In genomic region chr17:24168590-24169277, GRCm38 (mm10) we compare ENCODE assay signal across 8 mouse cellular contexts. TPM values are rescaled to one million over a fixed set of nuclear protein-coding genes. Genes with fewer than 3 reads are reported as not detected.
DNase-seq lines count a peak whose midpoint lies in the region; ATAC-seq and TF ChIP-seq lines count a peak whose summit lies in the region.

No protein-coding gene starts in this region.

- peaks cover 18% of the 10 kb centered on the region for H3K36me3 ChIP-seq in intestine, postnatal 0 days (ENCODE audit: control insufficient read depth, insufficient read depth)
- H3K36me3 ChIP-seq in limb, embryonic 14.5 days (ENCODE audit: control insufficient read depth, insufficient read depth, low read length): peaks cover 24% of the 10 kb centered on the region
- H3K36me3 ChIP-seq in midbrain, embryonic 15.5 days (replicated peaks): peaks cover 4% of the 10 kb centered on the region; the same call in 1 of the 2 replicates

- peak overlapping the region; percentile 82 for H3K4me3 ChIP-seq in intestine, postnatal 0 days (ENCODE audit: low read depth, low read length)
- peak overlapping the region; percentile 60 for H3K4me3 ChIP-seq in limb, embryonic 14.5 days (replicated peaks; ENCODE audit: low read length)
- H3K4me3 ChIP-seq in midbrain, embryonic 15.5 days: peak overlapping the region; percentile 97

- H3K27ac ChIP-seq in intestine, postnatal 0 days (ENCODE audit: low read depth, low read length): peak overlapping the region; percentile 93
- H3K27ac ChIP-seq in limb, embryonic 14.5 days (replicated peaks; ENCODE audit: low read depth, low read length): peak overlapping the region; percentile 98
- H3K27ac ChIP-seq in midbrain, embryonic 15.5 days: peak overlapping the region; percentile 100

- no peaks in the 10 kb centered on the region for H3K4me1 ChIP-seq in intestine, postnatal 0 days (replicated peaks; ENCODE audit: control insufficient read depth, insufficient read depth, low read length)
- H3K4me1 ChIP-seq in limb, embryonic 14.5 days (ENCODE audit: control insufficient read depth, insufficient read depth, low read length): peaks cover 15% of the 10 kb centered on the region
- H3K4me1 ChIP-seq in midbrain, embryonic 15.5 days: peaks cover 33% of the 10 kb centered on the region

- no peaks in the 10 kb centered on the region for H3K27me3 ChIP-seq in intestine, postnatal 0 days (replicated peaks; ENCODE audit: control insufficient read depth, insufficient read depth, low read length)
- no peaks in the 10 kb centered on the region for H3K27me3 ChIP-seq in limb, embryonic 14.5 days (ENCODE audit: control insufficient read depth, insufficient read depth, low read length)
- H3K27me3 ChIP-seq in midbrain, embryonic 15.5 days (replicated peaks): no peaks in the 10 kb centered on the region

- TF ChIP-seq CTCF in intestine, postnatal 0 days (IDR thresholded peaks at IDR 0.05; ENCODE audit: low read depth): no peak

- no peaks in the 10 kb centered on the region for H3K9me3 ChIP-seq in intestine, postnatal 0 days (ENCODE audit: control insufficient read depth)
- H3K9me3 ChIP-seq in limb, embryonic 14.5 days (ENCODE audit: control insufficient read depth, low read length): no peaks in the 10 kb centered on the region
- H3K9me3 ChIP-seq in midbrain, embryonic 15.5 days: no peaks in the 10 kb centered on the region

- peak; percentile 65 for DNase-seq in 3T3-L1 (ENCODE audit: low read depth, low spot score)
- peak; percentile 62 for DNase-seq in adrenal gland, adult 8-10 months
- DNase-seq in embryo, embryonic 9.5 days (ENCODE audit: extremely low spot score): peak; percentile 72
- peak; percentile 56 for DNase-seq in gonadal fat pad, adult 2 months (ENCODE audit: low read depth)
- peak; percentile 58 for DNase-seq in limb, embryonic 14.5 days (ENCODE audit: low spot score)
- peak; percentile 47 to 67 for DNase-seq in spleen, postnatal 36 days (ENCODE audit: low spot score in 2 of 2)

- H3K9ac ChIP-seq in intestine, postnatal 0 days (ENCODE audit: low read depth, low read length): peak overlapping the region; percentile 91
- peak overlapping the region; percentile 90 for H3K9ac ChIP-seq in limb, embryonic 14.5 days (ENCODE audit: low read depth, low read length, severe bottlenecking)
- H3K9ac ChIP-seq in midbrain, embryonic 15.5 days: peak overlapping the region; percentile 94

- WGBS in intestine, postnatal 0 days: 1% methylated on average over 40 of the region's 41 CpGs
- under 1% methylated on average over 34 of the region's 41 CpGs for WGBS in limb, embryonic 14.5 days
- under 1% methylated on average over 40 of the region's 41 CpGs for WGBS in midbrain, embryonic 15.5 days

- ATAC-seq in intestine, postnatal 0 days: peak; percentile 35
- ATAC-seq in limb, embryonic 14.5 days (ENCODE audit: low FRiP score, low read depth): peak; percentile 38; the same call in 1 of the 2 replicates
- peak; percentile 75 for ATAC-seq in midbrain, embryonic 15.5 days (replicated peaks)

- TF ChIP-seq POLR2A in limb, embryonic 14.5 days (IDR thresholded peaks at IDR 0.05; ENCODE audit: borderline replicate concordance, extremely low read depth, insufficient read depth, insufficient read length): no peak

- H3K4me2 ChIP-seq in intestine, postnatal 0 days (replicated peaks; ENCODE audit: low read depth): peak overlapping the region; percentile 77
- peak overlapping the region; percentile 70 for H3K4me2 ChIP-seq in limb, embryonic 14.5 days (replicated peaks; ENCODE audit: low read depth, low read length, severe bottlenecking)
- H3K4me2 ChIP-seq in midbrain, embryonic 15.5 days: peak overlapping the region; percentile 70

RNA-seq across cellular contexts. Expression of gene Atp6v0c, which starts 0.8 kb away (rescaled TPM):
- total RNA-seq in adrenal gland, adult 8-10 months (2022): 100 to 1,000 TPM; 416 to 520 (median 442) TPM
- 870 and 1,024 TPM in 2 replicates for polyA plus RNA-seq in gonadal fat pad, adult 2 months (2012; rRNA removed)
- polyA plus RNA-seq in intestine, postnatal 0 days (2015; fragmentation: Nextera tagmentation; extraction: Ambion mirVana): 1,362 and 1,364 TPM in 2 replicates
- 487 and 720 TPM in 2 replicates for polyA plus RNA-seq in limb, embryonic 14.5 days (2012; rRNA removed)
- polyA plus RNA-seq in limb, embryonic 14.5 days (2014; fragmentation: Nextera tagmentation; extraction: Ambion mirVana): 511 and 522 TPM in 2 replicates
- polyA plus RNA-seq in midbrain, embryonic 15.5 days (2015; fragmentation: Nextera tagmentation; extraction: Ambion mirVana): 1,357 and 1,392 TPM in 2 replicates

RNA-seq across cellular contexts. Expression of gene Amdhd2, which starts 5.2 kb away (rescaled TPM):
- 10 to 100 TPM; 39.3 to 64.9 (median 50.3) TPM for total RNA-seq in adrenal gland, adult 8-10 months (2022)
- polyA plus RNA-seq in gonadal fat pad, adult 2 months (2012; rRNA removed): 37.6 and 41.4 TPM in 2 replicates
- 159 and 172 TPM in 2 replicates for polyA plus RNA-seq in intestine, postnatal 0 days (2015; fragmentation: Nextera tagmentation; extraction: Ambion mirVana)
- 31.2 and 39.6 TPM in 2 replicates for polyA plus RNA-seq in limb, embryonic 14.5 days (2012; rRNA removed)
- polyA plus RNA-seq in limb, embryonic 14.5 days (2014; fragmentation: Nextera tagmentation; extraction: Ambion mirVana): 27.4 and 32.6 TPM in 2 replicates
- polyA plus RNA-seq in midbrain, embryonic 15.5 days (2015; fragmentation: Nextera tagmentation; extraction: Ambion mirVana): 32.1 and 39.6 TPM in 2 replicates

RNA-seq across cellular contexts. Expression of gene Pdpk1, which starts 18.0 kb away (rescaled TPM):
- total RNA-seq in adrenal gland, adult 8-10 months (2022): 10 to 100 TPM; 46.0 to 63.6 (median 61.9) TPM
- 23.8 and 25.8 TPM in 2 replicates for polyA plus RNA-seq in gonadal fat pad, adult 2 months (2012; rRNA removed)
- polyA plus RNA-seq in intestine, postnatal 0 days (2015; fragmentation: Nextera tagmentation; extraction: Ambion mirVana): 24.7 and 28.4 TPM in 2 replicates
- 18.7 and 21.6 TPM in 2 replicates for polyA plus RNA-seq in limb, embryonic 14.5 days (2012; rRNA removed)
- 36.7 and 39.9 TPM in 2 replicates for polyA plus RNA-seq in limb, embryonic 14.5 days (2014; fragmentation: Nextera tagmentation; extraction: Ambion mirVana)
- polyA plus RNA-seq in midbrain, embryonic 15.5 days (2015; fragmentation: Nextera tagmentation; extraction: Ambion mirVana): 69.8 and 75.5 TPM in 2 replicates

RNA-seq across cellular contexts. Expression of gene Tbc1d24, which starts 36.6 kb away (rescaled TPM):
- total RNA-seq in adrenal gland, adult 8-10 months (2022): 10 to 100 TPM; 18.8 to 24.3 (median 23.8) TPM
- 12.8 and 13.1 TPM in 2 replicates for polyA plus RNA-seq in gonadal fat pad, adult 2 months (2012; rRNA removed)
- 3.1 and 3.4 TPM in 2 replicates for polyA plus RNA-seq in intestine, postnatal 0 days (2015; fragmentation: Nextera tagmentation; extraction: Ambion mirVana)
- polyA plus RNA-seq in limb, embryonic 14.5 days (2012; rRNA removed): 31.9 and 52.5 TPM in 2 replicates
- polyA plus RNA-seq in limb, embryonic 14.5 days (2014; fragmentation: Nextera tagmentation; extraction: Ambion mirVana): 6.3 and 8.0 TPM in 2 replicates
- polyA plus RNA-seq in midbrain, embryonic 15.5 days (2015; fragmentation: Nextera tagmentation; extraction: Ambion mirVana): 28.7 and 30.7 TPM in 2 replicates

RNA-seq across cellular contexts. Expression of gene Ntn3, which starts 40.6 kb away (rescaled TPM):
- 1 to 10 TPM; 1.7 to 4.2 (median 2.9) TPM for total RNA-seq in adrenal gland, adult 8-10 months (2022)
- polyA plus RNA-seq in gonadal fat pad, adult 2 months (2012; rRNA removed): 1.4 and 1.5 TPM in 2 replicates
- polyA plus RNA-seq in intestine, postnatal 0 days (2015; fragmentation: Nextera tagmentation; extraction: Ambion mirVana): 2.0 and 2.1 TPM in 2 replicates
- 32.6 and 42.5 TPM in 2 replicates for polyA plus RNA-seq in limb, embryonic 14.5 days (2012; rRNA removed)
- 14.5 and 19.8 TPM in 2 replicates for polyA plus RNA-seq in limb, embryonic 14.5 days (2014; fragmentation: Nextera tagmentation; extraction: Ambion mirVana)
- 5.1 and 5.4 TPM in 2 replicates for polyA plus RNA-seq in midbrain, embryonic 15.5 days (2015; fragmentation: Nextera tagmentation; extraction: Ambion mirVana)

Comparison
In these comparisons a context has a peak if more than half of its experiments do, and no peak if none do; other contexts are left out.
1. Peak in every context shown above with its lines: DNase-seq, ATAC-seq, H3K4me3 ChIP-seq and H3K27ac ChIP-seq.